Mouse (Mus musculus) forebrain, embryonic 14.5 days (tissue): ENCODE measurements at regions not wholly inside any gene's neighbourhood (a gene's known extent, or its start where the extent isn't known, plus 50 kb on each side); places are given as distances from the start of the nearest gene placed in this dataset.

Experiments used
- ATAC-seq: fragments of 200-750 bp; cut with Nextera tagmentation; 2 replicates; pipeline ENCODE4 v1.8.0; 2017; ENCODE audit warnings: mild to moderate bottlenecking, moderate library complexity
- DNase-seq: peaks from one replicate; pipeline ENCODE4 v3.0.0-alpha.2; 2015; ENCODE audit warnings: low spot score
- H3K27ac ChIP-seq: fragments of 300-500 bp; sonication (generic); 2 replicates; pipeline ENCODE4 v1.5.1; 2014; ENCODE audit warnings: low read depth, mild to moderate bottlenecking, control low read depth, low read length, moderate library complexity
- H3K27me3 ChIP-seq: fragments of 300-500 bp; sonication (generic); replicated peaks from 2 replicates; pipeline ENCODE4 v1.6.1; 2014; ENCODE audit warnings: low read length, control low read depth, mixed read lengths; ENCODE audit not compliant: control insufficient read depth, insufficient read depth
- H3K36me3 ChIP-seq: fragments of 300-500 bp; sonication (generic); 2 replicates; pipeline ENCODE4 v1.6.1; 2014; ENCODE audit warnings: low read length, control low read depth; ENCODE audit not compliant: control insufficient read depth, insufficient read depth
- H3K4me1 ChIP-seq: fragments of 300-500 bp; sonication (generic); 2 replicates; pipeline ENCODE4 v1.6.1; 2014; ENCODE audit warnings: antibody characterized with exemption, low read length, control low read depth; ENCODE audit not compliant: control insufficient read depth, insufficient read depth
- H3K4me2 ChIP-seq: fragments of 300-500 bp; sonication (generic); 2 replicates; pipeline ENCODE4 v1.6.1; 2014; ENCODE audit warnings: mild to moderate bottlenecking, control low read depth, low read length
- H3K4me3 ChIP-seq: fragments of 300-500 bp; sonication (generic); 2 replicates; pipeline ENCODE4 v1.5.1; 2014; ENCODE audit warnings: low read depth, low read length, control low read depth
- H3K9ac ChIP-seq: fragments of 300-500 bp; sonication (generic); 2 replicates; pipeline ENCODE4 v1.6.1; 2014; ENCODE audit warnings: mild to moderate bottlenecking, low read length, control low read depth, moderate library complexity
- H3K9me3 ChIP-seq: fragments of 300-500 bp; sonication (generic); replicated peaks from 2 replicates; pipeline ENCODE4 v1.6.1; 2016; ENCODE audit warnings: low read length, control low read depth, mixed read lengths; ENCODE audit not compliant: control insufficient read depth
- WGBS: fragments of 180-500 bp; shearing (Covaris S2); extraction: QIAGEN DNeasy Blood & Tissue Kit; methylation state at CpG from one replicate; pipeline ENCODE4 v1.1.7; 2014; 5-methylcytosine and 5-hydroxymethylcytosine counted together

GRCm38 (mm10) chr17:47168105-47168504, 157.7 kb upstream of the Ubr2 start:
- Histone ChIP-seq H3K27me3 (no peaks in the 10 kb centered on the region), H3K9me3 (no peaks in the 10 kb centered on the region), H3K27ac (no peak overlapping the region), H3K4me3 (no peak overlapping the region), H3K9ac (no peak overlapping the region), H3K4me1 (peaks cover 6% of the 10 kb centered on the region; the same call in 1 of the 2 replicates), H3K4me2 (no peak overlapping the region), H3K36me3 (0 out of 2 replicates have a peak, but pooled peaks cover 2% of the 10 kb centered on the region)
- 0 out of 2 replicates have a peak, but pooled peaks have one; percentile 12 for ATAC-seq
- WGBS = 61% methylated on average over 8 of the region's 8 CpGs
- DNase-seq = peak; percentile 38

DNA sequence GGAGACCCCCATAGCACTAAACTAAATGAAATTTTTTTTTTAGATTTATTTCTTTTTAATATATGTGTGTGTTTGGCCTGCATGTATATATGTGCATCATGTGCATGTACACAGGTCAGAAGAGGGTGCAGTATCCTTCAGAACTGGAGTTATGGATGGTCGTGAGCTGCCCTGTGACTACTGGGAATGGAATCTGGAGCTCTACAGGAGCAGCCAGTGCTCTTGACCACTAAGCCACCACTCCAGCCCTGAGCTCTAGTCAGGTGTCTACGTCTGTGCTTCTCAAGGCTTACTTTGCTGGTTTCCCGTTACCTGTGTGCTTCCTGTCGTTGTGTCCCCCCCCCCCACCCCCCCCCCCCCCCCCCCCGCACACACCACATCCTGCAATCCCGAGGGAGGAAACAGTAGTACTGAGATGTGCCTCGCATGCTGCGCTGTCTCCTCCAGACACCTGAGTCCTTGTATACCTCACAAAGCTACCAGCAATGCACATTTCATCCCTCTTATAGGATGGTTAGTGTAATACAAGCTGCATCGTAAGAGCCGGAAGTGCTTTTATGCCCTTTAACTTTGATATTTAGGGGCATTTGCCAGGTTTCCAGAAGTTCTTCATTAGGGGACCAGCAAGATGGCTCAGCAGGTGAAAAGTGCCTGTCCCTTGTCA, 153.5 kb upstream of the Ubr2 start:
- no peak for DNase-seq
- H3K27ac ChIP-seq = no peak overlapping the region
- no peaks in the 10 kb centered on the region for H3K9me3 ChIP-seq
- H3K9ac ChIP-seq = no peak overlapping the region
- H3K27me3 ChIP-seq = no peaks in the 10 kb centered on the region
- ATAC-seq = no peak
- 0 out of 2 replicates have a peak, but pooled peaks cover 2% of the 10 kb centered on the region for H3K36me3 ChIP-seq
- 90% methylated on average over 8 of the region's 10 CpGs for WGBS
- H3K4me2 ChIP-seq = no peak overlapping the region
- peaks cover 6% of the 10 kb centered on the region; the same call in 1 of the 2 replicates for H3K4me1 ChIP-seq
- no peak overlapping the region for H3K4me3 ChIP-seq

GRCm38 (mm10) chr17:47162459-47162858, 152.1 kb upstream of the Ubr2 start:
- WGBS = 67% methylated on average over 2 of the region's 2 CpGs
- H3K36me3 ChIP-seq = no peaks in the 10 kb centered on the region
- no peaks in the 10 kb centered on the region for H3K4me1 ChIP-seq
- no peak overlapping the region for H3K27ac ChIP-seq
- H3K9me3 ChIP-seq = no peaks in the 10 kb centered on the region
- no peak for ATAC-seq
- no peaks in the 10 kb centered on the region for H3K27me3 ChIP-seq
- no peak for DNase-seq
- no peak overlapping the region for H3K4me3 ChIP-seq
- H3K9ac ChIP-seq = no peak overlapping the region
- no peak overlapping the region for H3K4me2 ChIP-seq

DNA sequence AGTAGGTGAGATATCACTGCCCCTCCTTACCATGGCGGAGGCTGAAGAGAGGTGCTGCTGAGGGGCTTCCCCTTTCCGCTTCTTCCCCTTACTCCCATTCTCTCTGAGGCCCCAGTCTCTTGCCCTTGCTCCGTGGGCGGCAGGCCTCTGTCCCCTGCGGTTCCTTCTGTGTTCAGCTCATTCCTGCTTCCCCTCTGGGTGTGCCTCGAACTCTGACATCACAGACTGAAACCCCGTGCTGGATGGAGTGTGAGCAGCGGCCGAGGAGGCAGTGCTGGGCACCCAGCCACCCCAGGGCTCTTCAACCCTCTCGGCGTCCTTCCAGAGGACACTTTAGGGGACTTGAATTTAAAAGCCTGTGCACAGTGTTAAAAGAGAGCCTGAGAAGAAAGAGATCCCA, 145.9 kb upstream of the Ubr2 start:
- 88% methylated on average over 11 of the region's 11 CpGs for WGBS
- no peaks in the 10 kb centered on the region for H3K27me3 ChIP-seq

GRCm38 (mm10) chr17:47151557-47152278, 141.4 kb upstream of the Ubr2 start:
- H3K4me2 ChIP-seq = peak overlapping the region; percentile 51
- H3K27ac ChIP-seq = peak overlapping the region; percentile 67
- peaks cover 9% of the 10 kb centered on the region; the same call in 1 of the 2 replicates for H3K36me3 ChIP-seq
- H3K9ac ChIP-seq = peak overlapping the region; percentile 50; the same call in 1 of the 2 replicates
- DNase-seq (peak; percentile 77), ATAC-seq (peak; percentile 82)
- 27% methylated on average over 20 of the region's 20 CpGs for WGBS
- H3K4me1 ChIP-seq = peaks cover 12% of the 10 kb centered on the region; the same call in 1 of the 2 replicates
- H3K27me3 ChIP-seq = no peaks in the 10 kb centered on the region
- H3K9me3 ChIP-seq = no peaks in the 10 kb centered on the region
- peak overlapping the region; percentile 28 for H3K4me3 ChIP-seq

More for the DNA sequence above, 145.9 kb upstream of the Ubr2 start:
- H3K4me3 ChIP-seq = no peak overlapping the region
- H3K4me2 ChIP-seq = no peak overlapping the region
- no peaks in the 10 kb centered on the region for H3K9me3 ChIP-seq
- DNase-seq (no peak), ATAC-seq (no peak)
- H3K9ac ChIP-seq = no peak overlapping the region
- no peak overlapping the region for H3K27ac ChIP-seq
- peaks cover 6% of the 10 kb centered on the region; the same call in 1 of the 2 replicates for H3K4me1 ChIP-seq
- 0 out of 2 replicates have a peak, but pooled peaks cover 3% of the 10 kb centered on the region for H3K36me3 ChIP-seq

DNA sequence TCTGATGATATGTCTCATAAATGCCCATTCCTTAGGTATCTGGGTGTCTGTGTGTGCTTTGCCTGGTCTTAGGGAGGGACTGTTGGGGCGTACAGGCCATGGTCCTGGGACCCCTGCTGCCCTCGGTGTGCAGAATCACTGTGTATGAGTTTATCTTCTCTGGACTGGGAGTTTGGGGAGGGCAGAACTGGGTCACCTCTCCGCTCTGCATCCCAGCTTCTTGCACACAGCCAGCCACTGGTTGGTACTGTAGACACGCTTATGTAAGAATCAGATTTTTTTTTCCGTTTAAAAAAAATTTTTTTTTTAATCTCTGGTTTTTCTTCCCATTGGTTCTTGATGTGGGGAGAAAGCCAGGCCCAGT, 140.8 kb upstream of the Ubr2 start:
- Histone ChIP-seq H3K36me3 (peaks cover 9% of the 10 kb centered on the region; the same call in 1 of the 2 replicates), H3K27me3 (no peaks in the 10 kb centered on the region), H3K27ac (peak overlapping the region; percentile 67), H3K4me3 (peak overlapping the region; percentile 28), H3K4me1 (peaks cover 12% of the 10 kb centered on the region; the same call in 1 of the 2 replicates), H3K9me3 (no peaks in the 10 kb centered on the region), H3K4me2 (peak overlapping the region; percentile 51), H3K9ac (peak overlapping the region; percentile 50)
- WGBS = 65% methylated on average over 5 of the region's 5 CpGs
- DNase-seq (no peak), ATAC-seq (peak; percentile 11; the same call in 1 of the 2 replicates)

GRCm38 (mm10) chr17:47150636-47151035, 140.3 kb upstream of the Ubr2 start:
- no peaks in the 10 kb centered on the region for H3K9me3 ChIP-seq
- H3K27me3 ChIP-seq = no peaks in the 10 kb centered on the region
- peaks cover 12% of the 10 kb centered on the region; the same call in 1 of the 2 replicates for H3K4me1 ChIP-seq
- peak overlapping the region; percentile 51; the same call in 1 of the 2 replicates for H3K4me2 ChIP-seq
- ATAC-seq = no peak
- DNase-seq = no peak
- peaks cover 5% of the 10 kb centered on the region; the same call in 1 of the 2 replicates for H3K36me3 ChIP-seq
- H3K27ac ChIP-seq = peak overlapping the region; percentile 67
- H3K4me3 ChIP-seq = no peak overlapping the region
- WGBS = 94% methylated on average over 6 of the region's 6 CpGs
- no peak overlapping the region; the same call in 1 of the 2 replicates for H3K9ac ChIP-seq

- H3K4me3 ChIP-seq = no peak overlapping the region
- H3K36me3 ChIP-seq = peaks cover 5% of the 10 kb centered on the region; the same call in 1 of the 2 replicates
- H3K27ac ChIP-seq = no peak overlapping the region
- DNase-seq (no peak), ATAC-seq (no peak)
- 90% methylated on average over 13 of the region's 13 CpGs for WGBS
- H3K27me3 ChIP-seq = no peaks in the 10 kb centered on the region
- no peak overlapping the region for H3K9ac ChIP-seq
- no peaks in the 10 kb centered on the region for H3K9me3 ChIP-seq
- H3K4me2 ChIP-seq = no peak overlapping the region
- peaks cover 19% of the 10 kb centered on the region; the same call in 1 of the 2 replicates for H3K4me1 ChIP-seq
Measured at GRCm38 (mm10) chr17:47149662-47150061, 139.3 kb upstream of the Ubr2 start.
